Mouse (Mus musculus): ENCODE data around the gene Fkbp7. TPM values are rescaled to one million over a fixed set of nuclear protein-coding genes. Genes with fewer than 3 reads are reported as not detected.

The Fkbp7 gene
- total RNA-seq (2023), result 5.8 to 10.3 TPM (median 7.2 TPM) in 4 replicates

DNA sequence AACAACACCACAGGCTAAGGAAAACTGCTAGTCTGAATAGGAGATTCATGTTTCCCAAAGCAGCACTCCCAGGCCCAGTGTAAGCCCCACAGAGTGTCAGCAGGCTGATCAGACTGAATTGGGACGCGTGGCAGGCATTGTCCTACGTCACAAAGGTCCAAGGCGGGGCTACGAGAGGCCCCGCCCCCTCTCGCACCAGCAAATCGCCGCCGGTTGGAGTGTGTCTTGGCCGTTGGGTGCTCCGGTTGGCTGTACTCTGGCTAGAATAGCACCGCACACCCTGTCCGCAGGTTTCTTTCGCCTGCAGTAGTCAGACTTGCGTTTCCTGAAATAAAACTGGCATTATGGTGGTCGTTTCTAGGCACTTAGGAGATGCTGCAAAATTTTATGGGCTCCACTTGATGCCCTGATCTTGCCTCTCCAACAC lies at the start of gene Fkbp7:
TSS of gene Fkbp7 (minus strand) at position 151 of the 427 bp plus-strand sequence.

GRCm38 (mm10) chr2:76674725-76675427 lies 2.0 kb upstream of the Fkbp7 start, which contains the start of gene Plekha3:
Gene Plekha3 (plus strand): TSS chr2:76675281.

DNA sequence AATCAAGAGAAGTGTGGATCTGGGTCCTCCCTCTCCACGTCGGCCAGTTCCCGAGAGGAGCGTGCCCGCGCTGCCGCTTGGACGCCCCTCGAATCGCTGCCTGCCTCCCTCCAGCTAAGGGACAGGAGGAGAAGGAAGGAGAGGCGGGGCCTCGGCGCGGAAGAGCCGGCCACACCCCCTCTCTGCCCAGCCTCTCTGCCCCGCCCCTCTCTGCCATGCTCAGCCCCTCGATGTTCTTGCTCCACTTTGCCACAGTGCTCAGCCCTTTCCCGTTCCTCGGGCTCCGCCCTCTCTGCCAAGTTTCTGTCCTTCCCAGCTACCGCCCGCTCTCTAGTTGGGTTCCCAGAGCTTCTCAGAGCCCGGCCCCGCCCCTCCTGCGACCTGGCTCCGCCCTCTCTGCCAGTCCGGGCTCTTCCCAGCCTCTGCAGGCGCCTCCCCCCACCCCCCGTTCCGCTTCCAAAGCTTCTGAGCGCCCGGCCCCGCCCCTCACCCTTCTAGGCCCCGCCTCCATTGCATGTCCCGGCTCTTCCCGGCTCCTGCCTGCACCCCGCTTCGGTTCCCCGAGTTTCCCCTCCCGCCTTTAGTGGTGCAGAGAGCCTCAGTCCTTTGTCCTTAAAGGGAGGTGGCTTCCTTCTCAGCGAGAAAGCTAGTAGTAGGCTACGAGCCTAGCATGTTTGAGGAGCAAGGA lies 24.9 kb downstream of the Fkbp7 start, which contains the start of the genes Prkra and Pjvk:
TSS of gene Prkra (minus strand) at position 133 of the 688 bp plus-strand sequence.
TSS of gene Pjvk (plus strand) at position 594 of the 688 bp plus-strand sequence.

Other genes starting within 250 kb of the Fkbp7 start
- gene Prkra, start 25.1 kb downstream of the Fkbp7 start, total RNA-seq (2023), result 2.9 to 4.3 TPM (median 4.0 TPM) in 4 replicates
- not detected in 4 replicates for gene Pjvk, start 24.6 kb downstream of the Fkbp7 start, total RNA-seq (2023)
- gene Plekha3, start 2.2 kb upstream of the Fkbp7 start, total RNA-seq (2023), result 31.3 to 34.8 TPM (median 33.2 TPM) in 4 replicates